Mouse (Mus musculus) neural tube, embryonic 12.5 days (tissue): Measurements from ENCODE around the gene Olfr545. TPM values are rescaled to one million over a fixed set of nuclear protein-coding genes. Genes with fewer than 3 reads are reported as not detected.

Experiments
- ATAC-seq: fragments of 200-750 bp; cut with Nextera tagmentation; 2 replicates; pipeline ENCODE4 v1.8.0; 2017; ENCODE audit warnings: low read depth, mild to moderate bottlenecking, moderate TSS enrichment, moderate library complexity; ENCODE audit not compliant: low FRiP score
- H3K27ac ChIP-seq: fragments of 300-500 bp; sonication (generic); 2 replicates; pipeline ENCODE4 v1.5.1; 2016
- H3K27me3 ChIP-seq: fragments of 300-500 bp; sonication (generic); replicated peaks from 2 replicates; pipeline ENCODE4 v1.6.1; 2016; ENCODE audit warnings: mild to moderate bottlenecking
- H3K36me3 ChIP-seq: fragments of 300-500 bp; sonication (generic); 2 replicates; pipeline ENCODE4 v1.6.1; 2016; ENCODE audit warnings: mild to moderate bottlenecking
- H3K4me1 ChIP-seq: fragments of 300-500 bp; sonication (generic); 2 replicates; pipeline ENCODE4 v1.6.1; 2016
- H3K4me2 ChIP-seq: fragments of 300-500 bp; sonication (generic); replicated peaks from 2 replicates; pipeline ENCODE4 v1.6.1; 2016; ENCODE audit warnings: mild to moderate bottlenecking
- H3K4me3 ChIP-seq: fragments of 300-500 bp; sonication (generic); 2 replicates; pipeline ENCODE4 v1.5.1; 2016
- H3K9ac ChIP-seq: fragments of 300-500 bp; sonication (generic); 2 replicates; pipeline ENCODE4 v1.6.1; 2016; ENCODE audit warnings: mild to moderate bottlenecking
- H3K9me3 ChIP-seq: fragments of 300-500 bp; sonication (generic); 2 replicates; pipeline ENCODE4 v1.6.1; 2016; ENCODE audit warnings: mild to moderate bottlenecking
- WGBS: fragments of 180-500 bp; shearing (Covaris S2); methylation state at CpG from one replicate; pipeline ENCODE4 v1.1.7; 2016; 5-methylcytosine and 5-hydroxymethylcytosine counted together
- polyA plus RNA-seq: library from polyadenylated mRNA; unstranded; fragments of >200 nt; fragmentation: Nextera tagmentation; extraction: Ambion mirVana; gene quantifications from 2 replicates; pipeline ENCODE4 v1.2.1, GENCODE M21; 2016

Olfr545 gene
- polyA plus RNA-seq, 1 experiment from 2014 or later = 0.13 TPM

DNA sequence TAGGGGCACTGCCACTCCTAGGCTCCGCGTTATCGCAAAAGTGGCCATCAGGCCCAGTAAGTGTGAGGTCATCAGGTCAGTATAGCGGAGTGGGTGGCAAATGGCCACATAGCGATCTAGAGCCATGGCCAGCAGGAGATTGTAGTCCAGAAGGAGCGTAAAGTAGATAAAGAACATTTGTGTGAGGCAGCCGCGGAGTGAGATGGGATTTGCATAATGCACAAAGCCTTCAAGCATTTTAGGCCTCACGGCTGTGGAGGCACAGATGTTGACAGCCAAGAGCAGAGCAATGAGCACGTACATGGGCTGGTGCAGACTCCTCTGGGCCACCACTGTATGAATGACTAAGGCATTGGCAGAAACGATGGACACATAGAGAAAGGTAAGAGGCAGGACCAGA lies 22.0 kb downstream of the Olfr545 start:
- H3K9ac ChIP-seq = no peak overlapping the region
- no peak overlapping the region for H3K4me3 ChIP-seq
- no peaks in the 10 kb centered on the region for H3K27me3 ChIP-seq
- no peak for ATAC-seq
- H3K9me3 ChIP-seq = no peaks in the 10 kb centered on the region
- no peak overlapping the region for H3K27ac ChIP-seq
- 81% methylated on average over 11 of the region's 11 CpGs for WGBS
- no peaks in the 10 kb centered on the region for H3K36me3 ChIP-seq
- no peak overlapping the region for H3K4me2 ChIP-seq
- no peaks in the 10 kb centered on the region for H3K4me1 ChIP-seq

DNA sequence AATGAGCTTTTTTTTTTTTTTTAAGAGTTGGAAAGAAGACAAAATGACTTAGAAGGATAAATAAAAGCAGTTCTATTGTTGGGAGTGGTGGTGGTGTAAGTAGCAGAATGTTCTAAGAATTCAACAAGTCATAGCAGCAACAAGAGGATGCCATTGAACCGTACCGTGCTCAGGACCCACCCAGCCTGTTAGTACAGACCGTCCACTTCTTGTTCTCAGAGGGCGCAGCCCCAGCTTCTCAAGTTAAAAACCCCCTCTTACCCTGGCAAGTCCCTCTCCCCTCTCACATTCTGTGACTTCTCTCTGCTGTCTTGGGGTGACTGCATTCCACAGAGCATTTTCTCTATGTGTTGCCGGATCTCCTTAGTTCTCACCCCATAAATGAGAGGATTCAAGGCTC lies 22.8 kb downstream of the Olfr545 start:
- H3K4me1 ChIP-seq = no peaks in the 10 kb centered on the region
- H3K9me3 ChIP-seq = no peaks in the 10 kb centered on the region
- WGBS = 93% methylated on average over 5 of the region's 5 CpGs
- H3K4me3 ChIP-seq = no peak overlapping the region
- no peak overlapping the region for H3K9ac ChIP-seq
- ATAC-seq = no peak
- H3K27ac ChIP-seq = no peak overlapping the region
- no peak overlapping the region for H3K4me2 ChIP-seq
- no peaks in the 10 kb centered on the region for H3K36me3 ChIP-seq
- H3K27me3 ChIP-seq = no peaks in the 10 kb centered on the region

DNA sequence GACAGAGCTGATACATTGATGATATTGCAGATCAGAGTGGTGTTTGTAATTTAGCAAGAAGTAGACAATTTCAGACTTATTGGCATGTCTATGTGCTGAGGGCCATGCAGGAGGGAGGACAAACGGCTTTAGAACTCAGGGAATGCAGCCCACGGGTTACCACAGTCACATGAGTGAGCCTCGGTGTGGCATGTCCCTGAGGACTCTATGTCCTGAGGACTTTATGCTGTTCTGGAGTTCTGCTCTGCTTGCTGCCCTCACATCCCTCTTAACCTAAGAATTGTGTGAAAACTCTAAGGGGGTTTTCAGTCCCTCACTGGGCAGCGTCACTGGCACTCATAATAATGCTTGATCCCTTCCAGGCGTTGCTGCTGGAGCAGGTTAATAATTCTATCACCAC lies 26.7 kb downstream of the Olfr545 start:
- H3K36me3 ChIP-seq = peaks cover 17% of the 10 kb centered on the region
- no peak overlapping the region for H3K4me3 ChIP-seq
- H3K4me1 ChIP-seq = no peaks in the 10 kb centered on the region
- no peak overlapping the region for H3K27ac ChIP-seq
- no peak overlapping the region for H3K4me2 ChIP-seq
- ATAC-seq = no peak
- no peaks in the 10 kb centered on the region for H3K27me3 ChIP-seq
- 75% methylated on average over 5 of the region's 5 CpGs for WGBS
- H3K9ac ChIP-seq = no peak overlapping the region
- no peaks in the 10 kb centered on the region for H3K9me3 ChIP-seq

- Histone ChIP-seq H3K4me1 (no peaks in the 10 kb centered on the region), H3K4me2 (no peak overlapping the region), H3K27me3 (no peaks in the 10 kb centered on the region), H3K9me3 (no peaks in the 10 kb centered on the region), H3K9ac (no peak overlapping the region), H3K36me3 (peaks cover 62% of the 10 kb centered on the region), H3K4me3 (no peak overlapping the region), H3K27ac (no peak overlapping the region)
- ATAC-seq = no peak
- WGBS = 91% methylated on average over 8 of the region's 8 CpGs
These were observed 31.8 kb downstream of the Olfr545 start for GRCm38 (mm10) chr7:102467566-102467965.

GRCm38 (mm10) chr7:102458618-102459380 lies 40.6 kb downstream of the Olfr545 start:
- ATAC-seq = no peak
- no peak overlapping the region for H3K27ac ChIP-seq
- 86% methylated on average over 5 of the region's 5 CpGs for WGBS
- H3K36me3 ChIP-seq = peaks cover 79% of the 10 kb centered on the region
- H3K9me3 ChIP-seq = no peaks in the 10 kb centered on the region
- H3K27me3 ChIP-seq = no peaks in the 10 kb centered on the region
- no peak overlapping the region for H3K4me3 ChIP-seq
- no peak overlapping the region for H3K4me2 ChIP-seq
- H3K9ac ChIP-seq = no peak overlapping the region
- no peaks in the 10 kb centered on the region for H3K4me1 ChIP-seq

DNA sequence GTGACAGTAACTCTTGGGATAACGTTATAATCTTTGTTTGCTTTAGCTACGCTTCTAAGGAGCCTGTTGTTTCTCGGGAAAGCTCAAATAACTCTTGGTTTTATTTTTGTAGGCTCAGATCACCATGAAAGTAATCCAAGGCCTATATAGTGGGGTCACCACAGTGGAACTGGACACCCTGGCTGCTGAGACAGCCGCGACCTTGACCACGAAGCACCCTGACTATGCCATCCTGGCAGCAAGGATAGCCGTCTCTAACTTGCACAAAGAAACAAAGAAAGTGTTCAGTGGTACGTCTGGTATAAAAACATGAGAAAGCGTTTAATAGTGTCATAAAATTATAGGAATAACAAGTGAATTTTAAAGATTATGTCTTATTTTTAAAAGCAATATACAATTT lies 52.9 kb downstream of the Olfr545 start:
- no peak overlapping the region for H3K4me3 ChIP-seq
- H3K27me3 ChIP-seq = no peaks in the 10 kb centered on the region
- WGBS = 93% methylated on average over 9 of the region's 9 CpGs
- no peak for ATAC-seq
- H3K36me3 ChIP-seq = peaks cover 58% of the 10 kb centered on the region
- H3K4me2 ChIP-seq = no peak overlapping the region
- no peak overlapping the region for H3K9ac ChIP-seq
- H3K27ac ChIP-seq = no peak overlapping the region
- H3K4me1 ChIP-seq = peaks cover 12% of the 10 kb centered on the region; the same call in 1 of the 2 replicates
- H3K9me3 ChIP-seq = no peaks in the 10 kb centered on the region

- Histone ChIP-seq H3K36me3 (peaks cover 39% of the 10 kb centered on the region), H3K9me3 (no peaks in the 10 kb centered on the region), H3K9ac (no peak overlapping the region), H3K27ac (no peak overlapping the region), H3K4me1 (peaks cover 12% of the 10 kb centered on the region; the same call in 1 of the 2 replicates), H3K4me3 (no peak overlapping the region), H3K27me3 (no peaks in the 10 kb centered on the region), H3K4me2 (no peak overlapping the region)
- WGBS = 92% methylated on average over 2 of the region's 2 CpGs
- ATAC-seq = no peak
These were observed 55.1 kb downstream of the Olfr545 start for GRCm38 (mm10) chr7:102444301-102444700.

DNA sequence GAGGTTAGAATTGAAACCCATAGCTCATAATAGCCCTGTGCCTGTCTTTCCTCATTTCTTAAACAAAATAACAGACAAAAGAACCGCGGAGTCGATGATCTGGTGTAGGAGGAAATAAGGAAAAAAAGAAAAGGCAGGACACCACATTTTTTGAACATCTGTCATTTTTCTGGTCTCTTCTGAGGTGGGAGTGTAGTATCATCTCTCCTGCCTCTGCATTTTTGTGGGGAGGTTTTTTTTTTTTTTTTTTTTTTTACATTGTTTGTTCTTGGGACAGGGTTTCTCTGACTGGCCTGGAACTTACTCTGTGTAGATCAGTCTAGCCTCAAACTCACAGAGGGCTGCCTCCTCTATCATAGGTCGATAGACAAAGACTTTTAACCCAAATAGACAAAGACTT lies 56.9 kb downstream of the Olfr545 start:
- H3K4me2 ChIP-seq = peak overlapping the region; percentile 78
- H3K36me3 ChIP-seq = peaks cover 27% of the 10 kb centered on the region
- WGBS = 3% methylated on average over 4 of the region's 4 CpGs
- H3K4me3 ChIP-seq = peak overlapping the region; percentile 89
- peak overlapping the region; percentile 81 for H3K9ac ChIP-seq
- 0 out of 2 replicates have a peak, but pooled peaks cover 6% of the 10 kb centered on the region for H3K27me3 ChIP-seq
- ATAC-seq = no peak
- H3K4me1 ChIP-seq = peaks cover 12% of the 10 kb centered on the region; the same call in 1 of the 2 replicates
- H3K9me3 ChIP-seq = no peaks in the 10 kb centered on the region
- H3K27ac ChIP-seq = no peak overlapping the region

DNA sequence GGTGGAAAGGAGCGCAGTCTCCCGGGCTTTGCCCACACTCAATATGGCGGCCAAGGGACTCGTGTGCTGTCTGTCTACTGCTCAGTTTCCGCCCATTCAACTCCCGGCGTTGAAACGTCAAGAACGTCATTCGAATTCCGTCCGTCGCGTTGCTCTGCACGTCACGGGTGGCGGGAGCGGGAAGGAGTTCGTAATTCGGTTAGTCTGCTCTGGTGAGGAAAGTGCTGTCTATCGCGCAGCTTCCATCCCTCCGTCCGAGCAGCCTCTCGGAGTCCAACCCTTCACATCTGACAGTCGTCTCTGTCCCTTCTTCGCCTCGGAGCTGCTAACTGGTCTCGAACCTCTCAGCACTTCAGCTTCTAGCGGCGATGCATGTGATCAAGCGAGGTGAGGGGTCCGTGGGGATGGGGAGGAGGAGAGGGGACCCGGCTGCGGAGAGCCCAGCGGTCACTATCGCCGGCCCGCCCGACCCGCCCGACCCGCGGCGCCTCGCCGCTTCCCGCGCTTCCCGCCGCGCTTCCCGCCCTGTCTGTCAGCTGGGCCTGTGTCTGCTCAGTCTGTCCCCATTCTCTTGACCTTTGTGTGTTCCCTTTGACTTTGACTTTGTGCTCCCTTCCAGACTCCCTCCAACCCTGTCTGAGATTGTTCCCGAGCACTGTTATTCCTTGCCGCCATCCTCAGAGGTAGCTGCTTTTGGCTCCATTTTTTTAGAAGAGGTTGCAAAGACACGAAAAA lies 57.5 kb downstream of the Olfr545 start, which contains the start of gene Rrm1:
TSS of gene Rrm1 (plus strand) at position 39 of the 735 bp plus-strand sequence.
- peak; percentile 99 for ATAC-seq
- under 1% methylated on average over 54 of the region's 56 CpGs for WGBS
- 0 out of 2 replicates have a peak, but pooled peaks cover 6% of the 10 kb centered on the region for H3K27me3 ChIP-seq

More for the DNA sequence above, 57.5 kb downstream of the Olfr545 start, which contains the start of gene Rrm1:
- Histone ChIP-seq H3K4me2 (peak within 1 kb of the TSS; percentile 78), H3K36me3 (peaks cover 23% of the 10 kb centered on the region), H3K9me3 (no peaks in the 10 kb centered on the region), H3K27ac (0 out of 2 replicates have a peak within 1 kb of the TSS, but pooled peaks have one; percentile 50), H3K4me3 (peak within 1 kb of the TSS; percentile 89), H3K9ac (peak within 1 kb of the TSS; percentile 81), H3K4me1 (peaks cover 12% of the 10 kb centered on the region; the same call in 1 of the 2 replicates)

Other genes with a start within 250 kb of the Olfr545 start
- 28.2 and 28.3 TPM in 2 replicates for gene Rhog, start 243.5 kb downstream of the Olfr545 start, polyA plus RNA-seq
- gene Stim1, start 231.8 kb downstream of the Olfr545 start, polyA plus RNA-seq = 10.5 and 13.6 TPM in 2 replicates
- 113 and 115 TPM in 2 replicates for gene Rrm1, start 57.9 kb downstream of the Olfr545 start, polyA plus RNA-seq
- gene Olfr543, start 17.9 kb downstream of the Olfr545 start, polyA plus RNA-seq = 0.45 and 0.46 TPM in 2 replicates
- gene Olfr544, start 11.3 kb downstream of the Olfr545 start, polyA plus RNA-seq = 0.05 and 0.15 TPM in 2 replicates
- not detected in 2 replicates for gene Olfr547, start 35.2 kb upstream of the Olfr545 start, polyA plus RNA-seq
- not detected in 2 replicates for gene Olfr548-ps1, start 41.3 kb upstream of the Olfr545 start, polyA plus RNA-seq
- gene Olfr549, start 50.3 kb upstream of the Olfr545 start, polyA plus RNA-seq = not detected in 2 replicates
- 0.20 TPM in 1 of 2 replicates, not detected in the other for gene Trim21, start 65.9 kb upstream of the Olfr545 start, polyA plus RNA-seq
- gene Olfr550, start 71.9 kb upstream of the Olfr545 start, polyA plus RNA-seq = not detected in 2 replicates
- not detected in 2 replicates for gene Olfr551, start 92.3 kb upstream of the Olfr545 start, polyA plus RNA-seq
- gene Olfr552, start 98.2 kb upstream of the Olfr545 start, polyA plus RNA-seq = not detected in 2 replicates
- gene Olfr553, start 118.6 kb upstream of the Olfr545 start, polyA plus RNA-seq = not detected in 2 replicates
- gene Olfr554, start 138.9 kb upstream of the Olfr545 start, polyA plus RNA-seq = not detected in 2 replicates
- not detected in 2 replicates for gene Olfr555, start 159.2 kb upstream of the Olfr545 start, polyA plus RNA-seq
- not detected in 2 replicates for gene Olfr556, start 165.3 kb upstream of the Olfr545 start, polyA plus RNA-seq
- 10.8 and 12.4 TPM in 2 replicates for gene Trim68, start 187.8 kb upstream of the Olfr545 start, polyA plus RNA-seq
- not detected in 2 replicates for gene Olfr557, start 196.3 kb upstream of the Olfr545 start, polyA plus RNA-seq
- gene Olfr558, start 202.6 kb upstream of the Olfr545 start, polyA plus RNA-seq = 1.3 and 1.8 TPM in 2 replicates
- gene Olfr33, start 219.5 kb upstream of the Olfr545 start, polyA plus RNA-seq = 0.08 TPM in 1 of 2 replicates, not detected in the other
- gene Olfr559, start 227.9 kb upstream of the Olfr545 start, polyA plus RNA-seq = 0.20 TPM in 1 of 2 replicates, not detected in the other